Mouse (Mus musculus) G1E-ER4 (cell line): ENCODE measurements around the gene Hoxa2. TPM values are rescaled to one million over a fixed set of nuclear protein-coding genes. Genes with fewer than 3 reads are reported as not detected.

Experiments used
- GATA1 ChIP-seq: IDR thresholded peaks from one replicate; pipeline ENCODE4 v1.8.0; 2012; ENCODE audit warnings: low read length, inconsistent platforms
- polyA plus RNA-seq: library from polyadenylated mRNA; stranded (reverse); fragments of >175 nt; gene quantifications from 2 replicates; pipeline ENCODE4 v1.2.3, GENCODE M21; 2012

Gene Hoxa2
- polyA plus RNA-seq, 1 experiment: not detected

DNA sequence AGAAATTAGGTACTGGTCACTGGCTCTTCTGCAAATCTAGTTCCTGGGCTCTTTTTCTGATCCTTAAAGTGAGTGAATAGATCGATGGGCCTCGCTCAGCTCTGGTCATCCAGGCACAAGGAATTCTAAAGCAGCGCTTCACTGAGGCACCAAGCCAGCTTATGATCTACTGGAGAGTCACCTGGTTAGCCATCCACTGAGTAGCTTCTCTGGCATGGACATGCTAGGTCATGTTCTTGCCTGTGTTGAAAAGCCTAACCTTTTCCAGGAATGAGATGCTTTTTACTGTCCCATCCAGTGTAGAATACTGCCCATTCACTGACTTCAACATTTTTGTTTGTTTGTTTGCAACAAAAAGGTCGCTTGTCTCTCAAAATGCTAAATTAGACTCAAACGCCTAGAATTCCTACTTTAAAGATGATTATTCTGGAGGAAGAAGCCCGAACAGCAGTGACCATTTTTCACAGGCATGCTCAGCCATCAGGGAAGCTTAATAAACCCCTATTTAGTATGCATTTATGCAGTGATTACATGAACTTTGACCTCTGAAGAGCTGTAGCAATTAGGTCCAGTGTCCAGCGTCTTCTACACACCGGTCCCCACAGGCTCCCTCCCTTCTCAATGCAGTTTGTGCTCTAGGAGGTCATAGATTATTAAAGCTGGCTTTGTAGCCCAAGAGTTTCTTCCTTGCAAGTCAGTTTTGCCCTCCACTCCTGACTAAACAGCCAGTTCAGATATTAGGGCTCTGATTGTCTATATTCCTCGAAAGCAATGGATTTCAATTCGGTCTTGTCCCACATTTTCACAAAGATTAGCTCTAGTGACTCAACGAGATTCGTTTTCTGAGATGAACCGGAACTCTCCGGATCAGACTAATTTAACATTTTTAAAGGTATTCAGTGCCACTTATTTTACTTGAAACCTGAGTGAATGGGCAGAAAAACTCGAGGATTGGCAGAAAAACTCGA lies 12.1 kb downstream of the Hoxa2 start:
- no peak for TF ChIP-seq GATA1

DNA sequence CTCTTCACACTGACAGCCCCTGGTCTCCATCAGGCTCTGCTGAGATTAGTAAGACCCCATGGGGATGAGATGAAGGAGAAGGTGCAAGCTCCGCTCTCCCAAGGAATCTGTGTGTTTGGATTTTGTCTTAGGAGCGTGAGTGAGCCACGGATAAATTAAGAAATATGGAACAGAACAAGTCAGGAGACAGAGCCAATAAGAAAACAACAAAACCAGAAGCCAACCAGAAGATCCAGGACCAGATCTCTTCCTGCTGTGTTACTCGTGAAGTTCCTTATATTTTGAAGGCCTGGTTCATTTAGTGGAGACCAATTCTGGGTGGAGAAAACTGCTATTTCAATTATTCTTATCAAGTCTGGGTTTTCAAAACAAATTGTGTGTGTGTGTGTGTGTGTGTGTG lies 13.1 kb downstream of the Hoxa2 start:
- no peak for TF ChIP-seq GATA1

DNA sequence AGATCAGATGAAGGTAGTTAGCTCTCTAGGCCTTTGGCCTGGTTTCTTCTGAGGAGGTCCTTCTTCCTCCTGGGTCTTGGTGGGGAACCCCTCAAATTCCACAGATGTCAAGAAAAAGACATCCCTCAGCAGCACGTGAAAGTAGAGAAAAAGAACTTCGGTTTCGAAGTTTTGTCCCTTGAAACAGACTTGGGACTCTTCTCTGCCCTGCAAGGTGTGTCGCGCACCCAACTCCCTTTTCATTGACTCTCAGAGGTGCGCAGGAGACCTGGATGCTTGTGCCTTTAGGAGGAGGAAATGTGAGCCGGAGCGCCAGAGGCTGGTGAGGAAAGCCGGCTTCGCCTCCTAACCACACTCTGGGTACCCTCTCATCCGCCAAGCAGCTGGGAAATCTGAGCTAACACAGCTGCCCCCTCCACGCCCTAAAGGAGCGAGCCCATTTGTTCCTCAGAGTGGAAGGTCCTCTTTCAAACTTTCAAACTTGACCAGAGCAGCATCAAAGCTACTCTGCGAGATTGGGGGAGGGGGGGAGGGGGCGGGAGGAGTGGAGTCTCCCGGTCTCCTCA lies 14.1 kb downstream of the Hoxa2 start:
- TF ChIP-seq GATA1: no peak

DNA sequence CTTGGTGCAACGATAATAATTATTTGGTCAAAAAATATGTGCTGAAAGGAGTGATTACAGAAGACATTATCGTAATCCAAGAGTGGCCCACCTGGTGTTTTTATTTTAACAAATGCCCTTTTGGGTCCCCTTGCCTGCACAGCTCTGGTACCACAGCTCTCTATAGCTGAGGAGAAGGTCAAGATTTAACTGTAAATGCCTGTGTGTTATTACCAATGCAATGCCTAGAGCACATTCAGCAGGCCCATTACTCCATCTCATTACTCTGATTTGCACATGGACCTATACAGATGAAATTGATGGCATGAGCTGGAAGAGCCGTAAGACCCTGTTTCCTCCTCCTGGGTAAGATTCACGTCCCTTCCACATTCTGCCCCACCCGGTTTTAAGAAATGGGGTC lies 25.5 kb downstream of the Hoxa2 start:
- no peak for TF ChIP-seq GATA1

DNA sequence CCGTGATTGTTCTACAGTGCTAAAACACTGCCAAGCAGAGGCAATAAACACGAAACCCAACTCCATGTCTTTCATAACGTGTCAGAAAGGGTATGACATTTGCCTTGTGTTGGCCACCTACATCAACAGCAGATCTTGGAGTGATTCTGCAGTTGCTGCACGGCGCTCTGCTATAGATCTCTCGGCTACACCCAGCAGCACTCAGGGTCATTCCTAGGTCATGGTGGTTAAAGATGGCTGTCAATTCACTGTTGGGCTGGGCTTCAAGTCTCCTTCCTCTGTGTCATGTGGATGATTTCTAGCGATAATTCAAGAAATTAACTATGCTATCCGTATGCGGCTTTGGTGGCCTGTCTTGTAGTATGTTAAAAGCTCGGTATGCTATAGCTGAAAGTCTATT lies 26.1 kb downstream of the Hoxa2 start:
- TF ChIP-seq GATA1: no peak

DNA sequence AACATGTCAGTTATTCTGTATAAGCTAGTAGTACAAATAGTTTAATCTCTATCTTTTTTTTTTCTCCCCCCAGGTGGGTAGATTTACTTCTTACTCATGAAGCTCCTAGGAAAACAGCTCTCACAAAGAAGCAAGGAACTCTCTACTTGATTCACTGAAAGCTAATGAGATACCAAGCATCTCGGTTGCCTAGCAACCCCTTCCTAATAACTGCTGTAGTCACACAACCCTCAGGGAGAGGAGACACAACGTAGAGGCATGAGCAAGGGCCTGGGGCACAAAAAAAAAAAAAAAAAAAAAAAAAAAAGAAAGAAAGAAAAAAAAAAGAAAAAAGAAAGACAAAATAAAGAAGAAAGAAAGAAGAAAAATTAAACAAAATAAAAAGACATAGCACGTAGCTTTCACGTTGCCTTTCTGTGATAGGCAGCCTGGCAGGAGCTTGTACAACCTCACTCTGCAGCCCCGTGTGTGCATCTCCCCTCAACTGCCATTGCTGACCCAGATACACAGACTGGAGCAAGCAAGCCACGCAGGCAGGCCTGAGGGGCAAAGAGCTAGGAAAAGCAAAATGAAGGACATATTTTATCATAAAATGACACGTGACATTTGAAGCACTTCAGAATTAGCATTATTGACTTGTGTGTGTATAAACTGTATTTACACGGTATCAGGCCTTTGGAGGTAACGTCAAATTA lies 26.6 kb downstream of the Hoxa2 start:
- no peak for TF ChIP-seq GATA1

DNA sequence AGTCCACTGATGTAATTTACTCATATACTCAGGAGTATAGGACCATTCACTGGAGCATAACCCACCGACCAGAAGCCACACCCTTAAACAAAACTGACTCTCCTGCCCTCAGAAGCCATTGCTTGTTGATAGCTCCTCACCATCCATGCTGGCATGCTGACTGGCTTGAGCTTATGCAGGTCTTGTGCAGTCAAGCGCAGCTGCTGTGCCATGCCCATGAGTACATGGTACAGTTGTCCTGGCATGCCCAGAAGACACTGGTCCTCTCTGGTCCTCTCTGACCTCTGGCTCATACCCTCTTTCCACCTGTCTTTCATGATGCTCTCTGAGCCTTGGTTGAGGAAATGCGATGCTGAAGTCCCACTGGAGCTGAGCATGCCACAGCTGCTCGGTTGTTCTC lies 41.0 kb downstream of the Hoxa2 start:
- no peak for TF ChIP-seq GATA1

DNA sequence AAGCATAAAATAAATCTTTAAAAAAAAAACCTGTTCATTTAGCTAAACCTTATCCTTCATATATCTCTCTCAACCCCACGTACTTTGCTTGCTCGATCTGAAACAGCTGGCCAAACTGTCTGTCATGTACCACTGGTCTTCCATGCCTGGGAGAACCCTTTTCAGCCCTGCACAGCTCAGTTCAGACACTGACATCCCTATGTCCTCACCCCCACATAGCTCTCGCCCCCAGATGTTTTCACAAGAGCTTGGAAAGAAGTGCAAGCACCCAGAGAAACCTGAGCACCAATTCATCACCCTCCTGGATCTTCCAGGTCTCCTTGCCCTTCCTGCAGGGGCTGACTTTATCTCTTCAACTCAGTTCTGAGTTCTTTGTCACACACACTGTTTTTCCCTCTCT lies 43.5 kb downstream of the Hoxa2 start:
- no peak for TF ChIP-seq GATA1

DNA sequence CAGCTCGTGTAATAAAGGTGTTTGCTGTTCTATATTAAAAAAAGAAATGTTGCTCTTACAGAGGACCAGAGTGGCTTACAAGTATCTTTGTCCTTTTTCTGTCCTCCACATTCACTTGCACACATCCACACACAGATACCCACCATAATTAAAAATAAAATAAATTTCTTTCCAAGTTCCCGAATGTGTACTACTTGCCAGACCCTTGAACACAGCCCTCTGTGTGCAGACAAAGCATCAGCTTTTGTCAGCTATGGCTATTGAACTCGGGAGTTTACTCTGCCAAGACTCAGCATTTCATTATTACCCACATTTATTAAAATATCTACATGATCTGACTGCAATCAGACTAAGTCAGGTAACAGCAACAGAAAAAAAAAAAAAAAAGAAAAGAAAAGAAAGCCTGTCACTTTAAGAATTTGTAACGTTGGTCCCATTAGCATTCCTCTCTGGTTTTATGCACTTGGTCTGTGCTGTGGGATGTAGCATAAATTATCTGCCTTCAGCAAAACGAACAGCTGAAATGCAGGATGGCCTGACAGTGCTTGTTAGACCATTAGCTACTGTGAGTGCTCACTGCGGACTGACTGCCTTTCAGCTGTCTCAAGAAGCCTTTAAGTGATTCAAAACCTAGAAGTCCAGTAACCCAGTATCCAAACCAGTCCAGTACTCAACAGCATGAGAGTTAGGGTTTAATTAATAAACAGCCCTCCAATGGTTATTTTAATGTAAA lies 45.6 kb downstream of the Hoxa2 start:
- no peak for TF ChIP-seq GATA1

DNA sequence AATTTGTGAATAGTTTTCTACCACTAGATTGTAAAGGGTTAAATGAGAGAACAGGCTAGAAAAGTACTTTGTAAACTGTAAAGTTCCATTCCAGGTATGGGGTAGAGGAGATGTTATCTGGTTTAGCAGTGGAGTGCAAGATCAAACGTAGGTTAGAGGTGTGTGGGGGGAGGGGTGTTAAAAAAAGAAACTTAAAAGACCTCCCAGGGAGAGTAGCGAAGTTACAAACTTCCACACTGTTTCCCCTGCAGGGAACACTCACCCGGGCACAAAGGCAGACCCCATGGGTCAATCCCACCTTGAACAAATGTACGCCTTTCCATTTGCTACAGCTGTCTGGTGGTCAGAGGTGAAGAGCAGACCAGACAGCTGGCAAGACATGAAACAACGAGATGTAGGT lies 48.7 kb downstream of the Hoxa2 start:
- TF ChIP-seq GATA1: no peak

Other genes with a start within 250 kb of the Hoxa2 start
- 2.6 and 2.9 TPM in 2 replicates for gene Skap2, start 152.3 kb downstream of the Hoxa2 start, polyA plus RNA-seq
- gene Hoxa1, start 6.5 kb downstream of the Hoxa2 start, polyA plus RNA-seq: not detected in 2 replicates
- not detected in 2 replicates for gene 5730596B20Rik, start 12.7 kb upstream of the Hoxa2 start, polyA plus RNA-seq
- gene Hoxa4, start 26.9 kb upstream of the Hoxa2 start, polyA plus RNA-seq: not detected in 2 replicates
- not detected in 2 replicates for gene Hoxa5, start 39.8 kb upstream of the Hoxa2 start, polyA plus RNA-seq
- gene Hoxa6, start 43.9 kb upstream of the Hoxa2 start, polyA plus RNA-seq: not detected in 2 replicates
- not detected in 2 replicates for gene Hoxa3, start 48.5 kb upstream of the Hoxa2 start, polyA plus RNA-seq
- not detected in 2 replicates for gene Gm28308, start 48.5 kb upstream of the Hoxa2 start, polyA plus RNA-seq
- not detected in 2 replicates for gene Hoxa7, start 57.0 kb upstream of the Hoxa2 start, polyA plus RNA-seq
- not detected in 2 replicates for gene Hoxa9, start 66.3 kb upstream of the Hoxa2 start, polyA plus RNA-seq
- gene Hoxa10, start 76.0 kb upstream of the Hoxa2 start, polyA plus RNA-seq: not detected in 2 replicates
- not detected in 2 replicates for gene Hoxa11, start 81.0 kb upstream of the Hoxa2 start, polyA plus RNA-seq
- gene Hoxa13, start 96.0 kb upstream of the Hoxa2 start, polyA plus RNA-seq: not detected in 2 replicates
- gene Evx1, start 148.7 kb upstream of the Hoxa2 start, polyA plus RNA-seq: not detected in 2 replicates